Mouse (Mus musculus): ENCODE data around the gene Ugt1a6a. TPM values are rescaled to one million over a fixed set of nuclear protein-coding genes. Genes with fewer than 3 reads are reported as not detected.

Ugt1a6a gene
- total and polyA plus RNA-seq, 2 experiments from 2014 or later = 5.0 to 6.3 TPM

DNA sequence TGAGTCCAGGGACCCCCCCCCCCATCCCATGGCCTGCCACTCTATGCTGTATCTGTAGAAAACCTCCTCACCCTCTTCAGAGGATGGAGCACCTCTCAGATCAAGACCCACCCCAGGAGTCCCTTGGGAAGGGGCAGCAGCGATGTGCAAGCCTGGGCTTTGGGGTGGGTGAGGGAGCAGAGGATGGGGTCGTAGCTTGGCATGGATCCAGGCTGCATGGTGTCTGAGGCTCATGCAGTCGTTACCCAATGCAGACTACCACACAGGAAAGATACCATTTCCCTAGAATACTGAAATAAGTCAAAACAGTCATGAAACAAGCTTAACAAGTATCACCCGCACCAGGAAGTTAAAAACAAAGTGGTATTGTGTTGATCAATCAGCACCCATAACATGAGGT lies 114.0 kb downstream of the Ugt1a6a start:
- H3K4me1 ChIP-seq (ENCODE audit: insufficient read depth, low read length) = no peaks in the 10 kb centered on the region
- H3K9me3 ChIP-seq (ENCODE audit: low read length) = peaks cover 86% of the 10 kb centered on the region
- H3K9ac ChIP-seq (replicated peaks; ENCODE audit: low read length) = no peak overlapping the region
- no peak overlapping the region for H3K4me3 ChIP-seq (ENCODE audit: low read length)
- no peaks in the 10 kb centered on the region for H3K27me3 ChIP-seq (ENCODE audit: insufficient read depth, low read length)
- DNase-seq (ENCODE audit: low spot score) (no peak), ATAC-seq (no peak)
- no peaks in the 10 kb centered on the region for H3K36me3 ChIP-seq (ENCODE audit: insufficient read depth, low read length)
- 69% methylated on average over 4 of the region's 4 CpGs for WGBS
- no peak overlapping the region for H3K4me2 ChIP-seq (ENCODE audit: low read depth, low read length)
- TF ChIP-seq CTCF (IDR thresholded peaks at IDR 0.05; ENCODE audit: low read depth) = no peak
- H3K27ac ChIP-seq = no peak overlapping the region

DNA sequence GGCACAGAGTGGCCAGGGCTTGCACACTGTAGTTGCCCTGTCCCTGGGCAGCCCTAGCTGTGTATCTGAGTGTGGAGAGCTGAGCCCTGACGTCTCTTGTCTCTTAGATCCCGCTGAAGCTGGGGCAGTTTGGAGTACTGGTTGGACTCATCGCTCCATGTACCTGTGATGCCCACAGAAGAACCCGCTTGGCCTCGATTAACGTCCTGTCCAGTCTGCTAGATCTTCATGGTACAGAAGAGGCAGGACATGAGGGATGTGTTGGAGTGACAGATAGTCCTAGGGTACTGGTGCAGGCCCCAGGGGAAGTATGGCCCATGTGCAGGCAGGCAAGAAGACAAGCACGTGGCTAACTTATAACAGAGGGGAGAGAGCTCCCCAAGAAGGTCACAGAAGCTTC lies 115.0 kb downstream of the Ugt1a6a start:
- no peak for TF ChIP-seq CTCF (IDR thresholded peaks at IDR 0.05; ENCODE audit: low read depth)
- H3K9ac ChIP-seq (replicated peaks; ENCODE audit: low read length) = no peak overlapping the region
- no peaks in the 10 kb centered on the region for H3K4me1 ChIP-seq (ENCODE audit: insufficient read depth, low read length)
- H3K27me3 ChIP-seq (ENCODE audit: insufficient read depth, low read length) = no peaks in the 10 kb centered on the region
- 76% methylated on average over 7 of the region's 7 CpGs for WGBS
- no peak overlapping the region for H3K4me3 ChIP-seq (ENCODE audit: low read length)
- peaks cover 81% of the 10 kb centered on the region for H3K9me3 ChIP-seq (ENCODE audit: low read length)
- DNase-seq (ENCODE audit: low spot score) (no peak), ATAC-seq (0 out of 2 replicates have a peak, but pooled peaks have one; percentile 4)
- no peak overlapping the region for H3K4me2 ChIP-seq (ENCODE audit: low read depth, low read length)
- H3K27ac ChIP-seq = no peak overlapping the region
- no peaks in the 10 kb centered on the region for H3K36me3 ChIP-seq (ENCODE audit: insufficient read depth, low read length)

DNA sequence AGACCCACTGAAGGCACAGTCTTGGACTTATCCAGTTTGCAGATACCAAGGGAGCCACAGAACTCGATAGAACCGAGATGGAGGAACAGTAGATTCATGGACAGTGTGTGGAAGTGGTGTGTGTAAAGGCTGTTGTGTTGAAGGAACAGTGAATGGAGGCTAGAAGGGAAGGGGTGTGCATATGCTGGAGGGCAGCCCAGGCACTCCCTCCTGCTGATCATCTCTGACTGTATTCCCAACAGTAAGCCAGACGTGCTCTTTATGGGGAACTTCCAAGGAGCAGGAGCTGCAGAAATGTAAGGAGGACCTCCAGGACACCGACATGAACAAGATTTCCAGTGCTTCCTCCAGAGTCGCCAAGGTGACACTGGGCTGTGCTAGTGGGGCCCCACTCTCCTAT lies 115.4 kb downstream of the Ugt1a6a start:
- no peak for TF ChIP-seq CTCF (IDR thresholded peaks at IDR 0.05; ENCODE audit: low read depth)
- Histone ChIP-seq H3K36me3 (ENCODE audit: insufficient read depth, low read length) (no peaks in the 10 kb centered on the region), H3K9ac (replicated peaks; ENCODE audit: low read length) (no peak overlapping the region), H3K27ac (no peak overlapping the region), H3K4me1 (ENCODE audit: insufficient read depth, low read length) (no peaks in the 10 kb centered on the region), H3K9me3 (ENCODE audit: low read length) (peaks cover 79% of the 10 kb centered on the region), H3K4me3 (ENCODE audit: low read length) (no peak overlapping the region), H3K4me2 (ENCODE audit: low read depth, low read length) (no peak overlapping the region), H3K27me3 (ENCODE audit: insufficient read depth, low read length) (no peaks in the 10 kb centered on the region)
- 80% methylated on average over 5 of the region's 5 CpGs for WGBS
- no peak for ATAC-seq
- no peak for DNase-seq (ENCODE audit: low spot score)

GRCm38 (mm10) chr1:88253106-88253505 lies 118.5 kb downstream of the Ugt1a6a start:
- Histone ChIP-seq H3K9ac (replicated peaks; ENCODE audit: low read length) (no peak overlapping the region), H3K4me3 (ENCODE audit: low read length) (no peak overlapping the region), H3K27me3 (ENCODE audit: insufficient read depth, low read length) (no peaks in the 10 kb centered on the region), H3K36me3 (ENCODE audit: insufficient read depth, low read length) (no peaks in the 10 kb centered on the region), H3K9me3 (ENCODE audit: low read length) (peaks cover 72% of the 10 kb centered on the region), H3K27ac (no peak overlapping the region), H3K4me1 (ENCODE audit: insufficient read depth, low read length) (no peaks in the 10 kb centered on the region), H3K4me2 (ENCODE audit: low read depth, low read length) (no peak overlapping the region)
- DNase-seq (ENCODE audit: low spot score) (no peak), ATAC-seq (no peak)
- TF ChIP-seq CTCF (IDR thresholded peaks at IDR 0.05; ENCODE audit: low read depth) = no peak
- WGBS = 75% methylated on average over 8 of the region's 8 CpGs

DNA sequence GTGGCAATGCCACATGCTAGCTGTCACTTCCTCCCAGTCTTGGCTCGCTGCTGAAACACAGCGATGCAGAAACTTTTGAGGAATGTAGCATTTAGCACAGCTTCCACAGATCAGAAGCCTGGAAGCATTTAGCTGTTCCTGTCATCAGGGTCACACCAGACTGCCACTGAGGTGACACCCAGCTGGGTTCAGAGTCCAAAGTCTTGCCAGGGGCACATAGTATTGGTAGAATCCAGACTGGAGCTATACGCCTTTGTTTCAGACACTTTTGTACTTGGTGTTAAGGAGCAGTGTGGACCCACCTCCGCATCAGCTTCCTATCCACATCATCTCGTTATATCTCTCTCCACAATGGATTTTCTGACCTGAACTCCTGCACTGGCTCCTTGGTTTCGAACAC lies 118.9 kb downstream of the Ugt1a6a start:
- no peak for ATAC-seq
- no peak overlapping the region for H3K27ac ChIP-seq
- no peaks in the 10 kb centered on the region for H3K27me3 ChIP-seq (ENCODE audit: insufficient read depth, low read length)
- WGBS = 74% methylated on average over 6 of the region's 6 CpGs
- H3K9me3 ChIP-seq (ENCODE audit: low read length) = peaks cover 68% of the 10 kb centered on the region
- H3K36me3 ChIP-seq (ENCODE audit: insufficient read depth, low read length) = no peaks in the 10 kb centered on the region
- no peak overlapping the region for H3K9ac ChIP-seq (replicated peaks; ENCODE audit: low read length)
- no peak overlapping the region for H3K4me3 ChIP-seq (ENCODE audit: low read length)
- no peak for TF ChIP-seq CTCF (IDR thresholded peaks at IDR 0.05; ENCODE audit: low read depth)
- no peak overlapping the region for H3K4me2 ChIP-seq (ENCODE audit: low read depth, low read length)
- no peak for DNase-seq (ENCODE audit: low spot score)
- no peaks in the 10 kb centered on the region for H3K4me1 ChIP-seq (ENCODE audit: insufficient read depth, low read length)

- ATAC-seq (peak; percentile 15; the same call in 1 of the 2 replicates), DNase-seq (ENCODE audit: low spot score) (peak; percentile 71)
- H3K36me3 ChIP-seq (ENCODE audit: insufficient read depth, low read length) = no peaks in the 10 kb centered on the region
- H3K9me3 ChIP-seq (ENCODE audit: low read length) = peaks cover 54% of the 10 kb centered on the region
- H3K27me3 ChIP-seq (ENCODE audit: insufficient read depth, low read length) = no peaks in the 10 kb centered on the region
- H3K4me3 ChIP-seq (ENCODE audit: low read length) = no peak overlapping the region
- 85% methylated on average over 12 of the region's 12 CpGs for whole genome bisulfite sequencing
- no peak overlapping the region for H3K9ac ChIP-seq (replicated peaks; ENCODE audit: low read length)
- H3K4me1 ChIP-seq (ENCODE audit: insufficient read depth, low read length) = no peaks in the 10 kb centered on the region
- TF ChIP-seq CTCF (IDR thresholded peaks at IDR 0.05; ENCODE audit: low read depth) = no peak
- H3K4me2 ChIP-seq (ENCODE audit: low read depth, low read length) = no peak overlapping the region
- no peak overlapping the region for H3K27ac ChIP-seq
Measured at GRCm38 (mm10) chr1:88254793-88255465, 120.3 kb downstream of the Ugt1a6a start.

DNA sequence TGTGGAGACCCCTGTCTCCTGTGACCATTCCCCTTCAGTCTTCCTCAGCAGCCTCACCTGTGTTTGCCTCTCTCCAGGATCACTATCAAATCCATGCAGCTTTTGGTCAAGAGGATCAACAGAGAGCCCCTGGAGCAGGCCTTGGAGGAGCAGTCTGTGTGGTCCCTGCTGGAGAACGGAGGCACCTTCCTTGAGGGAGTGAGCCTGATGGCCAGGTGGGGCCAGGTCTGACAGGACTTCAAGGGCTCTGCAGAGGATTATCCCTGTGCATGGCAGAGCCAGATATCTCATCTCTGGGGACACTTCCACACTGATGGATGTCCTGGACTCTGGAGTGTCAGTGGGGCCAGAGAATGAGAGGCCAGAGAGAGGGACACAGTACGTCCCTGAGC lies 120.9 kb downstream of the Ugt1a6a start:
- no peaks in the 10 kb centered on the region for H3K4me1 ChIP-seq (ENCODE audit: insufficient read depth, low read length)
- no peak for TF ChIP-seq CTCF (IDR thresholded peaks at IDR 0.05; ENCODE audit: low read depth)
- H3K4me3 ChIP-seq (ENCODE audit: low read length) = no peak overlapping the region
- H3K27ac ChIP-seq = no peak overlapping the region
- DNase-seq (ENCODE audit: low spot score) (no peak), ATAC-seq (no peak)
- 56% methylated on average over 2 of the region's 2 CpGs for WGBS
- 0 out of 2 replicates have a peak, but pooled peaks cover under 1% of the 10 kb centered on the region for H3K36me3 ChIP-seq (ENCODE audit: insufficient read depth, low read length)
- H3K9ac ChIP-seq (replicated peaks; ENCODE audit: low read length) = no peak overlapping the region
- H3K9me3 ChIP-seq (ENCODE audit: low read length) = peaks cover 48% of the 10 kb centered on the region
- H3K27me3 ChIP-seq (ENCODE audit: insufficient read depth, low read length) = no peaks in the 10 kb centered on the region
- no peak overlapping the region for H3K4me2 ChIP-seq (ENCODE audit: low read depth, low read length)

All from hindbrain, postnatal 0 days (tissue).